Mouse (Mus musculus) adrenal gland, adult (tissue): ENCODE results near the gene Rasa3.

Experiments
- DNase-seq, 2 experiments: peaks; one replicate each; pipeline ENCODE4 v3.0.0; 2022 to 2023; ENCODE audit warnings: low spot score in 1 of 2; ENCODE audit not compliant: inconsistent age in 2 of 2

Gene Rasa3

DNA sequence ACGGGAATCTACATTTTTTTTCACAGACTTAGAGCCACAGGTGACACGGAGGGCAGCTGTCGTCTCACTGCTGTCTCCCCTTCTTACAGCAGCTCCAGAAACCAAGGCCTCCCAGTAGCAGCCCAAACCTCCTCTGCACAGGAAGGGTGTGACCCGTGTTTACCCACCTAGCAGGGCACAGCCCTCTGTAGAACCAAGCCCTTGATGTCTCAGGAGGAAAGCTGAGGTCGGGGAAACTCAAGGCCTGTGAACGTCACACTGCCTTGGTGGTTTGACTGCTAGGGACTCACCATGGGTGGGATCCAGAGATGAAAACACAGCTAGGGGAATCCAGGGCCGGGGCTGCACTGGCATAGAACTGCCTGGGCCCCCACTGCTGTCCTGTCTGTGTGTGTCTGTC, 9.0 kb upstream of the Rasa3 start:
- DNase-seq: no peak

DNA sequence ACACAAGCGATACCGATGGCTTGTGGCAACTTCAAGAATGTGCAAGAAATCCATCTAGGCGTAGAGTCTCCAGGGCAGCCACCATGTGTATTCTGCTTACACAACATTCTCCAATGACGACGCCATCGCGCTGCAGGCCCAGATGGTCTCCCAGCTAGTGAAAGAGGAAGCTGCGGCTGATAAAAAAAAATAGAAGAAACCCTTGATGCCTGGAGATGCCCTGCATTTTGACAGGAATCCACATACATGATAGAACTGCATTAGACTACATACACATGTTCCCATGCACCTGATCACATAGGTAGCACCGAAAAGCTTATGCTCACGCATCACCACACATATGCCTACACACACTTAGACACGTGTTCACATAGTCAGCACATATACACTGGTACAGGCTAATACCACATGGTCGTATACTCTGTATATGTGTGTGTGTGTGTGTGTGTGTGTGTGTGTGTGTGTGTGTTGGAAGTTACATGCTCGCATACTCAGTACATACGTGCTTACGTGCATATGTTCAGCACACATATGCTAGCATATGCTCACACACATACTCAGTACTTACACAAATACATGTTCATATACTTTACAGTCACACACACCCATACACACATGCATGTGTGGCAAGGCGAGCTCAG, 8.4 kb upstream of the Rasa3 start:
- DNase-seq: no peak

- DNase-seq: no peak
These were observed 6.7 kb upstream of the Rasa3 start for GRCm38 (mm10) chr8:13684131-13684530.

DNA sequence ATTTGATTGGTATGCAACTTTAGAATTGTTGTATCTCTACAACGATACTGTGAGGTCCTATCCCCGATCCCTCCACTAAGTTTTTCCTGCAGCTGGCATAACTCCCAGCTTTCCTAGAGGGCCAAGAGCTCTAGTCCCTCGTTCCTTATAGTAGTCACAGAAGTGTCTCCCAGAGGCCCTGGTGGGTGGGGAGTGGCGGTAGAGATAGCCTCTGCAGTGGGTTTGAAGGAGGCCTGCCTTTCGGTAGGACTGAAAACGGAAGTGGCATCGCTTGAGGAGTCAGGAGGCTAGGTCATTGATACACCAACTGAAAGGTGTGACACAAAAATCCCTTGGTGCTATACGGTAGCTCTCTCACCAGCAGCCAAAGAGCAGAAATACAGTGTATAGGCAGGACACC, 779 bp upstream of the Rasa3 start:
- no peak for DNase-seq

DNA sequence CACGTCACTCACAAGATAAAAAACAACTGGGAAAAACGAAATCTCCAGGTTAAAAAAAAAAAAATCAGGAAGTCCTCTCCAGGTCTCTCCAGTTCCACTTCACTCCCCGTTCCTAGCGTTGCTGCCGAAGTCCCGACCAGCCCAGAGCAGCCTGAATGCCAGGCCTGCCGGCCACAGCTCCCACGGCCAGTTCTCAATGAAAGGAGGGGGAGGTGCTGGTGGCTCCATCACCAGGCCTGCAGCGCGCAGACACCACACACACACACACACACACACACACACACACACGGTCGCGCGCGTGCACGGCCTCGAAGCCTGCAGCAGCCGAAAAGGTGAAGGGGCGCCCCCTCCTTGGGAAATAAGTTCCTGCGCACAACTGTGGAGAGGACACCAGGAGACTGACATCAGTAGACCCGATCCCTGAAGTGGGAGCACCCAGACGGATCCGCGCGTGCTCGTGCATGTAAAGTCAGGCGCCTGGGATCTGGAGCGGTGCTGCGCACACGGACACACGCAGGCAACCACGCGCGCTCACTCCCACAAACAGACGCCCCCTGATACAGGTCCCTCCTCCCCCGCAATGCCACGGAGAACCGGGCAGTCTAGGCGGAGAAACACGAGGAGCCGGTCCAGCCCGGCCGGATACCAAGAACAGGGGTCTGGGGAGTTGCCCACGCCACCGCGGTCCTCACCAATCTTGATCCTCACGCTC, 546 bp downstream of the Rasa3 start:
- DNase-seq: peak; percentile 72 to 86

DNA sequence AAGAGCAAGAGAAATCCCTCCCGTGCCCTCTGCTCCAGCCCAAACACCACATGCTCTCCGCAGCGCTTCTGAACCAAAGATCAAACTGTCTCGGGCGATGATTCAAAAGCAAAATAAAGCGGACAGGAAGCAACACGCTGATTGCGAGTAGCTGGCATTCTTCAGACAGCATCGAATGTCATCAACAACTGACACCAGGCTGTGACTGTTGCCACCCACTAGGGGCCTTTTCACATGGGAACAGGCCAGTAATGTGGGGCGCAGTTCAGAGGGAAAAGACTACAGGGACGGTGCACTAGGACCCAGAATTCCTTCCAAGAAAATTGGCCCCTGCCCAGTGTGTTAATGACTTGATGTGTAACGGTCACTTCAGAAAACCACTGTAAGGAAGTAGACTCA, 1.1 kb downstream of the Rasa3 start:
- peak; percentile 64 to 91 for DNase-seq

- DNase-seq: no peak
These were observed 1.9 kb downstream of the Rasa3 start for GRCm38 (mm10) chr8:13675524-13675923.

DNA sequence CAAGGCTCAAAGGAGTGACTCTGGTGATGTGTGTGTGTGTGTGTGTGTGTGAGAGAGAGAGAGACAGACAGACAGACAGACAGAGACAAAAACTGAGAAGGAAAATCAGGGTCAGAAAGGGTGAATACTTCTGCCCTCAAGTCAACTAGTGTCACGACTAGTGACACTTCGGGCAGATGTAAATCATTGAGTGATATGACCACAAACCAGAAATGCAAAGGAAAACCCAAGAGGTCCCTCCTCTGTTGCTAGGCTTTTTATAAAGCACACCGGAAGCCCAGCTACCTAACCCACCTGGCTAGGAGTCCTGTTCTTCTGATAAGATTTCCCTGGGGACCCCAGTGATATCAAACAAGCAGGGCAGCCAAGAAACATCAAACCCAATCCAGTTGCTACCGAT, 2.3 kb downstream of the Rasa3 start:
- no peak for DNase-seq

GRCm38 (mm10) chr8:13674294-13675010, 3.0 kb downstream of the Rasa3 start:
- peak in 1 of 2 experiments; percentile 53 for DNase-seq

- DNase-seq: peak in 1 of 2 experiments; percentile 69
These were observed 4.2 kb downstream of the Rasa3 start for GRCm38 (mm10) chr8:13673215-13673614.

DNA sequence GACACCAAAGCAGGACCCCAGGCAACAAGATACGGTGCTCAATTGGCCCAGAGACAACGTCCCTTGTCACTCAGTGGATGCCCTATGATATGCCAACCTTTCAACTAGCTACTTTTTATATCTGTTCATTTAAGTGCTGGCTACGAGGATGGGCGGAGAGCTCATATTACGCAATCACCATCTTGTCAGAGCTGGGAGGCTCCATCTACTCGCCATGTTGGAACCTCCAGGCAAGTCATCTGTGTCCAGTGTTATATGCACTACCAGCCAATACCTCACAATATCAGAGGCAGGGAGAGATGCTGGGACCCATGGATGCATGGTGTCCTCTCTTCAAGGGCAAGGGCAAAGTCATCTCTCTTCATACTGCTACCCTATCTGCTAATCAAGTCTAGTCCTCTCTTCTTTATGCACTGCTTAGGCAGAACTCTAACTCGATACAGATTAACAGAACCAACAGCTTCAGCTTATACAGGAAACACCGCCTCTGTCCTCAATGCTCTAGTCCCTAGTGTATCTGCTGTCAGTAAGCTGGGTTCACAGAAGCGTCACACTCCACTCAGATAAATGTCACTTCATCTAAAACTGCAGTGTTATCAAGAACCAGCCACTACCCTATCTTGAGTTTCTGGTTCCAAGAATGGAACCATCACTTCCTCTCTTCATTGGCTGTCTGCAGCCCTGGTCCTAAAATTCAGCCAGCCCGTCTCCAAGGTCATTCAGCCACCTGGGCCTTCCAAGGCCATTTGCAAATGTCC, 6.0 kb downstream of the Rasa3 start:
- DNase-seq: peak in 1 of 2 experiments; percentile 36

DNA sequence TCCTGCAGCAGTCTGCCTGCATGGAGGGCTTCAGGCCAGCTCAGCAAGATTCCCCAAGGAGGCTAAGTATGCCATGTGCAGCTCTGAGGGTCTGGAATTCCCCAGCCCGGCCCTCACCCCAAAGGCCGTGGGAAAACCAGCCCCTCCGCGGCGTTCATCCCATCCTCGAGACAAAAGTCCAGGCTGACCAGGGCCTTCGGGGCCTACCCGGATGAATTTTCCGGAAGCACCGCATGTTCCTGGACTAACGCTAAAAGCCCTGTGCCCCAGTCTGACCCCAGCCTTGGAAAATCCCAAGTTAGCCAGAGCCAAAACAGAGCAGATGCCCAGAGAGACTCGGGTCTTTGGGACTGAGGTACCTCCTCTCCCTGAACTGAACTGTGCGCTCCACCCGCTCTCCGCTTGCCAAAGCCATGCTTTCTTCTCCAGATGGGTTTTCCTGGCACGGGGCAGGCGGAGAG, 7.4 kb downstream of the Rasa3 start:
- DNase-seq: peak; percentile 34 to 64

DNA sequence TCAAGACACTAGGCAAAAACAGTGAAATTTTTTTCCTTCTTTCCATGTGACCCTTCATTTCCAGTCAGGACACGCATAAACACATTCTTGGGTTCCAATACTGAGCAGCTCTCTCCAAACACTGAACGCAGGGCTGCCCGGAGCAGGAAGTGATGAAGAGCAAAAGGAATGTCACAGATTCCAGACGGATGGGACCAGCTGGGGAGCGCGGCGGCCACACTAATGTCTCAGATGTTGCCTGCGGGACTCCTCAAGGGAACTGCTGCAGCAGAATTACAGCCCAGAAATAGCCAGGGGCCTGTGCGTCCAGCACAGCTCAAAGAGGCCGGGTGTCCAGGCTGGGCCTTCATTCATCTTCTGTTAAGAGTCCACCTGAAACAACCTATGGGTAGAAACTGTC, 9.0 kb downstream of the Rasa3 start:
- DNase-seq: peak in 1 of 2 experiments; percentile 46

- peak in 1 of 2 experiments; percentile 42 for DNase-seq
These were observed 9.5 kb downstream of the Rasa3 start for GRCm38 (mm10) chr8:13667917-13668316.

DNA sequence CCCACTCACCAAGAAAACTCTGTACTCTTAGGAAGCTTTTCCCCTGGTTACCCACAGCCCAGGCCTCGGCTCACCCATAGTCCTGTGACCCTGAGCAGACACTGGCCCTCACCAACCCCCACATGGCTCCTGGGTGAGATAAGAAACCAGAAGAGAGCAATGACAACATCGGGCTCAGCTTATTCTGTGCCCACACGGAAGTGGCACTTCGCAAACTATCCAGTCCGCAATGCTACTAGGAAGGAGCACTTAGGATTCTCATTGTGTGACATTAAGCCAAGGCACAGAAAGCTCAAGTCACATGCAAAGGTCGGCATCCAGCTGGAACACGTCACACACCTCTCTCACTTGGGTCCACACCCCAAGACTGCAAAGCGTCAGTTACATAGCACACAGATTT, 11.5 kb downstream of the Rasa3 start:
- peak in 1 of 2 experiments; percentile 74 for DNase-seq

- DNase-seq: peak; percentile 70 to 87
These were observed 11.9 kb downstream of the Rasa3 start for GRCm38 (mm10) chr8:13665538-13665937.

DNA sequence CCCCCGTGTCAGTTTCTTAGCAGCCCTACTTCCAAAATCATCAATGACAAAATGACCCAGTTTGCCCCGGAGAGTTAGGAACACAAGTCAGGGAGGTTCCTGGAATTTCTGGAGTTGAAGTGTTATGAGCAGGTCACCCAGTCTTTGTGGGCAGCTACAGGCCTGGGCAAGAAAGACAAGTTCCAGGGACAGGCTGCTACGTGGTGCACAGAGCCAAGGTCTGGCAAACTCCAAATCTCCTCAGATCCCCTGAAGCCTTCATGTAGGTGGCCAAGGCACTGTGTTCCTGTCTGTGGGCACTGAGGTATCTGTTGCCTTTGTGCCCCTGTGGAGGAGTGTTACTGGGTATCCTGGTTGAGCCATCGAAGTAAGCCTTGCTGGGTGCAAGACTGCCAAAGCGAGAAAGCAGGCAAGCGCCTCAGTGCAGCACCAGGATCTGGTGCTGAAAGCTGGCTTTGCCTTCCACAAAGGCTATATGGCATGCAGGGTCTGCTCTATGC, 12.6 kb downstream of the Rasa3 start:
- peak in 1 of 2 experiments; percentile 74 for DNase-seq

GRCm38 (mm10) chr8:13660323-13660722, 17.1 kb downstream of the Rasa3 start:
- DNase-seq: no peak

DNA sequence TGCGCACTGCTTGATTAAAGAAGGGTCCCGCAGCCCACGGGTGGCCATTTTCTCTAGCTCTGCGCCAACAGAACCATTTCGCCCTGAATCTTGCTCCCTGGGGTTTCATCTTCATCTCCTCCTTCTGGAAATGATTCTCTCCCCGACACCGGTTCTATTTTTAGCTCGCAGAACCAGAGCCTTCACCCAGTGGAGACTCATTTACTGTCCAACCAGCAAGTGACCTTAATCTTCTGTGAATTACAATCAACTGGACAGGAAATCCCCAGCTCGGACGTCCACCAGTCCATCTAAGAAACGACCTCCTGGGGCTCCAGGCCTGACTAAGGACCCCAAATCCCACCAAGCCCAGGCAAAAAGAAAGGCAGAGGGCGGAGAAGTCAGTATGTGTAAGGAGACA, 19.9 kb downstream of the Rasa3 start:
- DNase-seq: no peak

GRCm38 (mm10) chr8:13655033-13655351, 22.4 kb downstream of the Rasa3 start:
- DNase-seq: no peak

DNA sequence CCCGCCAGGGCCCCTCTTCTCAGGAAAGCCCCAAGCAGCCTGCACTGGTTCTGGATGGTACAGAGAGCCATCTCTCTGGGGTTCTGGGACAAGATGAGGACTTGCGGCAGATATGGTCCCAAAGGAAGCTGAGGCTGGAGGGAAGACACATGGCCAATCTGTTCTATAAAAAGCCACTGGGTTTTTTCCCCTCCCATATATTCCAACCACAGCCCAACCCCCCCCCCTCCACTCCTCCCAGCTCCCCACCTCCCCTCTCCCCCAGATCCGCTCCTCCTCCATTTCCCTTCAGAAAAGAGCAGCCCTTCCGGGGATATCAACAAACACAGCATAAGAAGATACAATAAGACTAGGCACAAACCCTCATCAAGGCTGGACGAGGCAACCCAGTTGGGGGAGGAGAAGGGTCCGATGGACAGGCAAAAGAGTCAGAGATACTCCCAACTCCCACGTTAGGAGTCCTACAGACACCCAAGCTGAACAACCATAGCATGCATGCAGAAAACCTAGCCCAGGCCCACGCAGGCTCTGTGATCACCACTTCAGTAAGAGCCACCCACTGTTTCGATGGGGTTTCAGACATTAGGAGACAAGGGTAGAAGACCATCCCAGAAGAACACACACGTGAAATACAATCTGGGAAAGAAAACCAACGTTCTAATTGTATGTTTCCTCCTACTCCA, 22.9 kb downstream of the Rasa3 start:
- DNase-seq: no peak
